Mouse (Mus musculus): ENCODE results near the gene Lrch3. TPM values are rescaled to one million over a fixed set of nuclear protein-coding genes. Genes with fewer than 3 reads are reported as not detected.
"Not testable (repeated sequence)": the region's sequence is repeated elsewhere in the genome, so short reads cannot be mapped to it uniquely, and the experiment has no call there.

Lrch3 gene
- total RNA-seq, 4 experiments from 2014 or later, result 21.5 to 26.3 (median 22.7) TPM

GRCm38 (mm10) chr16:33054927-33055326 lies 141.0 kb downstream of the Lrch3 start:
- not testable (repeated sequence) for DNase-seq (ENCODE audit: low spot score)

- DNase-seq (ENCODE audit: low spot score), result no peak
These were observed 141.8 kb downstream of the Lrch3 start for GRCm38 (mm10) chr16:33055655-33056054.

- peak; percentile 91 for DNase-seq (ENCODE audit: low spot score)
These were observed 142.3 kb downstream of the Lrch3 start, which contains the start of the genes Iqcg and Rpl35a for GRCm38 (mm10) chr16:33056095-33056785. Gene Iqcg (minus strand): TSS chr16:33056218. Gene Rpl35a (plus strand): TSS chr16:33056453.

DNA sequence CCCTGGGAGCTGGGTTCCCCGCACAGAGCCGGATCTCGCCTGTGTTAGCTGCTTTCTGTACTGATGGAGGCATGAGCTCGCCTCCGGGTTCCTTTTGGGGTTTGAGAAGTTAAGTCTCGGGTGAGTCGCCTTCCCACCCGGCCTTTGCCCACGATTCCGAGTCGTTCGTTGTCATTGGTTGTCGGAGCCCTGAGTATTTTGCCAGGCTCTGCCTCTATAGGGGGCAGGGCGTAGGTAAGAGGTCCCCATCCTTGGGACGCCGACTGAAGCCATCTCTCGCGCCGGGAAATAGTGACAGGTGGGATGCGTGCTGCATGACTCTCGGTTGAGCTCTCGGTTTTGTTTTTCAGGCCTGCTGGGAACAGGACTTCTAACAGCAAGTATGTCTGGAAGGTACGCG lies 142.9 kb downstream of the Lrch3 start:
- no peak for DNase-seq (ENCODE audit: low spot score)

- DNase-seq (ENCODE audit: low spot score), result no peak
These were observed 144.1 kb downstream of the Lrch3 start for GRCm38 (mm10) chr16:33058033-33058432.

DNA sequence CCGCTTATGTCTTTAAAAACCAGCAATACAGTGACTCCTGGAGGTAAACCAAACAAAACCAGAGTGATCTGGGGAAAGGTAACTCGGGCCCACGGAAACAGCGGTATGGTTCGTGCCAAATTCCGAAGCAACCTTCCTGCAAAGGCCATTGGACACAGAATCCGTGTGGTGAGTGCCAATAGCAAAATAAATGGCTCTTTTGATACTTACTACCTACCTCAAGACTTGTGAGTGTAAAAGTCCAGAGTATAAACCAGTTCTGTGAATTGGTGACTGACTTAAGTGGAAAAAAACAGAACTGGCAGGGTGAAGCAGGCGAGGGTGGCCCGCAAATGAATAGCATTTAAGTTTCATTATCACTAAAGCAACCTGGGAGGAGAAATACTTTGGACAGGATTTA lies 144.8 kb downstream of the Lrch3 start:
- not testable (repeated sequence) for DNase-seq (ENCODE audit: low spot score)

- DNase-seq (ENCODE audit: low spot score), result no peak
These were observed 145.6 kb downstream of the Lrch3 start for GRCm38 (mm10) chr16:33059471-33059870.

GRCm38 (mm10) chr16:33060926-33061325 lies 147.0 kb downstream of the Lrch3 start:
- DNase-seq (ENCODE audit: low spot score), result no peak

DNA sequence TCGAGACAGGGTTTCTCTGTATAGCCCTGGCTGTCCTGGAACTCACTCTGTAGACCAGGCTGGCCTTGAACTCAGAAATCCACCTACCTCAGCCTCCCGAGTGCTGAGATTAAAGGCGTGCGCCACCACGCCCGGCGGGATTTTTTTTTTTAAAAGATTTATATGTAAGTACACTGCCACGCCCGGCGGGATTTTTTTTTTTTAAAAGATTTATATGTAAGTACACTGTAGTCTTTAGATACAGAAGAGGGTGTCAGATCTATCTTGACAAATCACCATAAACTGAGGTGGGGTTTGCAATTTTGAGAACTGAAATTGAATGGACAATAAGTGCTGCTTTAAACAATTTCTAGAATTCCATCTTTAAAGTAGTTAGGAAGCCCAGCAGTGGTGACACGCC lies 147.5 kb downstream of the Lrch3 start:
- no peak for DNase-seq (ENCODE audit: low spot score)

- DNase-seq (ENCODE audit: low spot score), result peak; percentile 85
These were observed 148.3 kb downstream of the Lrch3 start, which contains the start of gene Lmln for GRCm38 (mm10) chr16:33062024-33062681. Gene Lmln (plus strand): TSS chr16:33062521.

GRCm38 (mm10) chr16:33062682-33063131 lies 148.8 kb downstream of the Lrch3 start:
- DNase-seq (ENCODE audit: low spot score), result peak; percentile 16

- DNase-seq (ENCODE audit: low spot score), result no peak
These were observed 149.4 kb downstream of the Lrch3 start for GRCm38 (mm10) chr16:33063267-33063666.

- DNase-seq (ENCODE audit: low spot score), result no peak
These were observed 150.7 kb downstream of the Lrch3 start for GRCm38 (mm10) chr16:33064636-33065035.

Other genes with a start within 250 kb of the Lrch3 start
- under 1 TPM; 0.29 to 0.50 (median 0.35) TPM for gene Muc4, start 178.2 kb upstream of the Lrch3 start, total RNA-seq (2022)
- gene Muc20, start 116.7 kb upstream of the Lrch3 start, total RNA-seq (2022), result under 1 TPM; 0.33 to 0.79 (median 0.47) TPM
- not detected for gene Smbd1, start 103.6 kb upstream of the Lrch3 start, total RNA-seq (2022)
- gene Fyttd1, start 36.6 kb upstream of the Lrch3 start, total RNA-seq (2022), result 100 to 1,000 TPM in 3 of 4 experiments, 10 to 100 TPM in 1; 94.2 to 123 (median 109) TPM
- 10 to 100 TPM; 30.7 to 37.0 (median 34.2) TPM for gene Rubcn, start 36.3 kb upstream of the Lrch3 start, total RNA-seq (2022)
- 1 to 10 TPM in 1 of 4 experiments, under 1 TPM in 3; 0.31 to 1.6 (median 0.45) TPM for gene Iqcg, start 142.1 kb downstream of the Lrch3 start, total RNA-seq (2022)
- 100 to 1,000 TPM; 282 to 337 (median 300) TPM for gene Rpl35a, start 142.4 kb downstream of the Lrch3 start, total RNA-seq (2022)
- 1 to 10 TPM; 1.5 to 5.4 (median 2.1) TPM for gene Lmln, start 148.4 kb downstream of the Lrch3 start, total RNA-seq (2022)

Measured in heart, adult 8-10 months (tissue).